Mouse (Mus musculus): ENCODE data around the gene Sox11. TPM values are rescaled to one million over a fixed set of nuclear protein-coding genes. Genes with fewer than 3 reads are reported as not detected.

The Sox11 gene
- polyA plus RNA-seq, 1 experiment = 273 TPM

DNA sequence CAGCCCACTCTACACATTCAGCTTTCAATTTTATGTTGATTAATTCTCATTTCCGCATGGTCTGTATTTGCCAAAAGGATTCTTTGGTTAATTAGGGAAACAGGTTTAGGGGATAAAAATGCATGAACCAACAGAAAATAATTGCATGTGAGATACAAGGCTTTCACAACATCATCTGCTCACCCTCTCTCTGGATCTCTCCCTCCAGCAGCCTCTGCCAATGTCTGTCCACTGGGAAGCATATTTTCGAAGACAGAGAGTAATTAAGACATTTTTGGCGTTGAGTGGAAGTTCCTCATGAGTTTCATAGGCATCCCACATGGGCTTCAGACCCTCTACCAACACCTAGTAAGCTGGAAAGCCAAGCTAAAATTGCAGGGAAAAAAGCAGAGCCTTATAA, 43.7 kb downstream of the Sox11 start:
- TF ChIP-seq POLR2A (IDR thresholded peaks at IDR 0.05; ENCODE audit: borderline replicate concordance, extremely low read depth, insufficient read depth, insufficient read length, poor library complexity, severe bottlenecking) = no peak
- TF ChIP-seq CTCF (IDR thresholded peaks at IDR 0.05; ENCODE audit: borderline replicate concordance, extremely low read depth, insufficient read depth, insufficient read length) = no peak

DNA sequence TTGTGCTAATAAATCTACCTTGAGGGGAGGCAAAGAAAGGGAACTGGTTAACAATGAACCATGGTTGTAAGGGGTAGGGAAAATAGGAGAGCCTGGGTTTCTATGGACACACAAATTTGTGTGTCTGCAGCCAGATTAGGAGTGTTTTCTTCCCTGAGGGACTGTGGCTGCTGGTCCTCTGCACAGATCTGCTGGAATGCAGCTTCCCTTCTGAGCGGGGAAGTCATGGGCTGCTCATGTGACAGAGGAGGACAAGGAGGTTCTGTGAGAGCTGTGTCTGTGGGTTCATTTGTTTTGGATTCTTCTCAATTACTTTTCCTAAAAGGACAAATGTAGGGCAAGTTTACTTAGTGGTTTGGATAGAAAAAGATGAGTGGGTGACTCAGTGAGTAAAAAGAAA, 48.2 kb downstream of the Sox11 start:
- TF ChIP-seq POLR2A (IDR thresholded peaks at IDR 0.05; ENCODE audit: borderline replicate concordance, extremely low read depth, insufficient read depth, insufficient read length, poor library complexity, severe bottlenecking) (no peak), CTCF (IDR thresholded peaks at IDR 0.05; ENCODE audit: borderline replicate concordance, extremely low read depth, insufficient read depth, insufficient read length) (no peak)
- DNase-seq (ENCODE audit: low read depth) = peak; percentile 30

More for the DNA sequence above, 43.7 kb downstream of the Sox11 start:
- peak; percentile 84 for DNase-seq (ENCODE audit: low read depth)

DNA sequence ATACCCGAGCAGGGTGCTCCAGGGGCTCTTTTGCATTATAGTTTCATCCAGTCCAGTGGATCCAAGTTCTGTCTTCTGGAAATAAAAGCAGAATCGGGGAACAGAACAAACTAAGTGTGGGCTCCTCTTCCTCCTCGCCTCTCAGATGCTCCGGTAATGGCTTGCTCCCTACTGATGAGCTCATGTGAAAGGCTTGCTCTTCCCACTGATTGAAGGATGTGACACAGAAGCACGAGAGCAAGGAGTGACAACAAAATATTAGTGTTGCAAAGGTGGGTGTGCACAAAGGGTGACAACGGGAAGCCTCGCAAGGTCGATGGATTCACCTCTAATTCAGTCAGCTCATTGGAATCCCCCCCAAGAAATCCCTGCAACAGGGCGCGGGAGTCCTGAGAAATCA, 48.6 kb downstream of the Sox11 start:
- peak; percentile 38 for DNase-seq (ENCODE audit: low read depth)
- TF ChIP-seq CTCF (IDR thresholded peaks at IDR 0.05; ENCODE audit: borderline replicate concordance, extremely low read depth, insufficient read depth, insufficient read length) (no peak), POLR2A (IDR thresholded peaks at IDR 0.05; ENCODE audit: borderline replicate concordance, extremely low read depth, insufficient read depth, insufficient read length, poor library complexity, severe bottlenecking) (no peak)

DNA sequence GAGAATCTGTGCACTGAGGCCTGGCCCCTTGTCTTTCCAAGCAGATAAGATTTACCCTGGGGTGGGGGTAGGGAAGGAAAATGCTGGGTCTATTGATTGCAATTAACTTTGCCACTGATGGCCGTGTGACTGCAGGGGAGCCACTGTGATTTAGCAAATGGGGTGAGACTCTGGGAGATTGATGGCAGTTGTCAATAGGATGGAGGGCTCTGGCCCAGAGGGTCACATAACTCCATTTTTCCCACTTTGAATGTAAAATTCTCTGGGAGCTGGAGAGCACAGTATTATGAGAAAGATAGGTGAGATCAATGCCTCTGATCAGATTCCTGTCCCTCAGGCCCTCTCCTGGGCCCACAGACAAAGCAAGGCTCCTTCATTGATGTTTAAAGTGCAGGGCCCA, 49.2 kb downstream of the Sox11 start:
- DNase-seq (ENCODE audit: low read depth) = peak; percentile 28
- no peak for TF ChIP-seq CTCF (IDR thresholded peaks at IDR 0.05; ENCODE audit: borderline replicate concordance, extremely low read depth, insufficient read depth, insufficient read length)

All from brain, embryonic 14.5 days (tissue).